Mouse (Mus musculus): ENCODE data around the gene Olfr1310. TPM values are rescaled to one million over a fixed set of nuclear protein-coding genes. Genes with fewer than 3 reads are reported as not detected.

Gene Olfr1310
- polyA plus RNA-seq (2017; shearing (Covaris generic)), result not detected

DNA sequence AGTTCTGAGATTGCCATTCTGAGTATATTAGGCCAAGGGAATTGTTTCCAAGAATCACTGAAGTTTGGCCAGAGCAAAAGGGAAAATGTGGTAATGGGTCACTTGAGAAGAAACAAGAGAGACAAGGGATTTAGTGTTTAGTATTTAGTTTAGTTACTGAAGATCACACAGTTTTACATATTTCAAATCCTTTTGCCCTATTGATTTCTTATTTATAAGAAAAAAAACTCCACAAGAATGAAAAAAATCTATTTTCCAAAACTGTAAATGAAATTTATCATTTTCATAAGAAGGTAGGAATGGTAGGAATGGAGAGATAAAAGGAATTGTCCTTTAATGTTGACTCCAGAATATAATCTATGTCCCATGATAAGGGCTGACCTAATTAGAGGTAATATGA, at the start of gene Olfr1310:
Olfr1310 (minus strand) TSS at position 101 of the 400 bp plus-strand sequence.

DNA sequence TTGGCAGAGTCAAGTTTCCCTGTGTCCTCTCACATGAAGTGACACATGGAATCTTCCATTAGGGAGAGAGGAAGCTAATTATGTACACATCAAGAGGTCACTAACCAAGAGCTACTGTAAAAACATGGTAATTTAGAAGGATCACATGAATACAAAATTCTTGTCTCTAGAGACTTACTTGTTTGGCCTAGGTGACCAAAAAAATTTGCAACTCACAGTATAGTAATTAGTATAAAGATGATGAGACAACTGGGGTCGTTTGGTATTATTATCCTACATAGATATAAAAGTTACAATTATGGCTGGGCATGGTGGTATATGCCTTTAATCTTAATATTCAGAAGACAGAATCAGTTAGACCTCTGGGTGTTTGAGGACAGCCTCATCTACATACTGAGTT, 37.6 kb upstream of the Olfr1310 start, which contains the start of gene Olfr1312:
Olfr1312 (minus strand) TSS at position 101 of the 400 bp plus-strand sequence.

DNA sequence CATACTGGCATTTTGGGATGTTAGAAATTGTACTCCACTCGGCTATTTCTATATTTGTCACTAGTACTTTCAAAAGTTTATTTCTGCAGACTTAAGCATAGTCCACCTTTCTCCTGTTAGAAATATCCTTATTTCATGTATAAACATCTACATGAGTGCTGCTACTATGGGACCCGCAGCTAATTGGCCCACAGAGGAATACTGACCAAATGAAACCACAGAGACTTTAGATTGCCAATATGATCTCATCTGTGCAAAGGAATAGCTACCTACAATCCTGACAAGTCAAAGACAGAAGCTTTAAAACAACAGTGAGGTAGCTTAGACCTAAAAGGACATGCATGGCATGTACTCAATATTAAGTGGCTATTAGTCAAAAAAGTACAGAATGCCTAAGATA, 11.8 kb upstream of the Olfr1310 start, which contains the start of gene Olfr1311:
Olfr1311 (minus strand) TSS at position 101 of the 400 bp plus-strand sequence.

DNA sequence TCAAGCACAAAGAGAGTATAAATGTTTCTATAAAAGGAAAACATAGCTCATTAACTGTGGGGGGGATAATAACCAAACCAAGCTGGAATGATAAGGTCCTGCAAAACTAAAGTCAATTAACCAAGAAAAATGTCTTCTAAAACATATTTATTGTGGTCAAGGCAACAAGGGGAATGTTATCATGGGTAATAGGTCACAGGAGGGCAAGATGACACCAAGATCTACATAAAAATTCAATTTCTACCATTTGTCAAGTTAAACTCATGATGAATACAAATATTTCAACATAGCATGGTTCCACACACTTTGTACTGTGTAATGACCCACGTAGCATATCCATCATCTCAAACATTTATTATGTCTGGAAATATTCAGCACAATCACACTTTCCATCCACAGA, 22.3 kb downstream of the Olfr1310 start, which contains the start of gene Olfr1309:
Olfr1309 (minus strand) TSS at position 101 of the 400 bp plus-strand sequence.

DNA sequence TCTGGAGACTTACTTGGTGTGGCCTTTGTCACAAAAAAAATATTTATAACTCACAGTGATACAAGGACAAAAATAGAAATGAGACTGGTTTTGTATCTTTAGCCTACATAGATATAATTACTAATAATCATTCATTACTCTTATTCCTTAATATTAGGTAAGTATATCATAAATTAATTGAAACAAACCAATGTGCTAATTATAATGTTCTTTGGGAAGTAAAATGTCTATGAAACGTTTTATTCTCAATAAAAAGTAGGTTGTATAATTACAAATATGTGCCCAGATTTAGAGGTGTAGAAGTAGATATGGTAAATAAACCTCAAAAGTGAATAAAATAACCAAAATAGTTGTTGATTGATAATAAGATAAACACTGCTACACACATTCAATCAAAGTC, 47.7 kb downstream of the Olfr1310 start, which contains the start of gene Olfr1308:
Olfr1308 (minus strand) TSS at position 101 of the 400 bp plus-strand sequence.

Other genes with a start within 250 kb of the Olfr1310 start
- gene Olfr1302, start 235.3 kb downstream of the Olfr1310 start, polyA plus RNA-seq (2017; shearing (Covaris generic)), result not detected
- gene Olfr1303, start 192.4 kb downstream of the Olfr1310 start, polyA plus RNA-seq (2017; shearing (Covaris generic)), result not detected
- gene Olfr1305, start 135.6 kb downstream of the Olfr1310 start, polyA plus RNA-seq (2017; shearing (Covaris generic)), result not detected
- gene Olfr1306, start 96.4 kb downstream of the Olfr1310 start, polyA plus RNA-seq (2017; shearing (Covaris generic)), result not detected
- gene Olfr1307, start 63.3 kb downstream of the Olfr1310 start, polyA plus RNA-seq (2017; shearing (Covaris generic)), result 0.09 TPM
- gene Olfr1308, start 47.8 kb downstream of the Olfr1310 start, polyA plus RNA-seq (2017; shearing (Covaris generic)), result not detected
- gene Olfr1309, start 22.4 kb downstream of the Olfr1310 start, polyA plus RNA-seq (2017; shearing (Covaris generic)), result not detected
- gene Olfr1311, start 11.7 kb upstream of the Olfr1310 start, polyA plus RNA-seq (2017; shearing (Covaris generic)), result not detected
- 0.23 TPM for gene Olfr1312, start 37.5 kb upstream of the Olfr1310 start, polyA plus RNA-seq (2017; shearing (Covaris generic))
- gene Olfr1313, start 65.1 kb upstream of the Olfr1310 start, polyA plus RNA-seq (2017; shearing (Covaris generic)), result not detected
- not detected for gene Olfr1314, start 84.1 kb upstream of the Olfr1310 start, polyA plus RNA-seq (2017; shearing (Covaris generic))
- not detected for gene Olfr1315-ps1, start 102.7 kb upstream of the Olfr1310 start, polyA plus RNA-seq (2017; shearing (Covaris generic))
- not detected for gene Olfr1316, start 122.3 kb upstream of the Olfr1310 start, polyA plus RNA-seq (2017; shearing (Covaris generic))
- gene Olfr1317, start 127.6 kb upstream of the Olfr1310 start, polyA plus RNA-seq (2017; shearing (Covaris generic)), result not detected
- gene Olfr1318, start 141.5 kb upstream of the Olfr1310 start, polyA plus RNA-seq (2017; shearing (Covaris generic)), result not detected
- 112 TPM for gene Lpcat4, start 226.8 kb upstream of the Olfr1310 start, polyA plus RNA-seq (2017; shearing (Covaris generic))
- 0.50 TPM for gene Nutm1, start 246.6 kb upstream of the Olfr1310 start, polyA plus RNA-seq (2017; shearing (Covaris generic))
- gene Nop10, start 249.2 kb upstream of the Olfr1310 start, polyA plus RNA-seq (2017; shearing (Covaris generic)), result 129 TPM

All from effector memory CD4-positive, alpha-beta T cell, adult 7 months (primary cell).